Mouse (Mus musculus) midbrain, embryonic 15.5 days (tissue): ENCODE results near the gene Map1b. TPM values are rescaled to one million over a fixed set of nuclear protein-coding genes. Genes with fewer than 3 reads are reported as not detected.

Source experiments
- ATAC-seq: fragments of 200-750 bp; cut with Nextera tagmentation; replicated peaks from 2 replicates; pipeline ENCODE4 v1.8.0; 2017; ENCODE audit warnings: moderate TSS enrichment
- H3K27ac ChIP-seq: fragments of 300-500 bp; sonication (generic); 2 replicates; pipeline ENCODE4 v1.5.1; 2015; ENCODE audit warnings: mild to moderate bottlenecking, inconsistent platforms
- H3K27me3 ChIP-seq: fragments of 300-500 bp; sonication (generic); replicated peaks from 2 replicates; pipeline ENCODE4 v1.6.1; 2015; ENCODE audit warnings: inconsistent platforms
- H3K36me3 ChIP-seq: fragments of 300-500 bp; sonication (generic); replicated peaks from 2 replicates; pipeline ENCODE4 v1.6.1; 2015; ENCODE audit warnings: inconsistent platforms
- H3K4me1 ChIP-seq: fragments of 300-500 bp; sonication (generic); 2 replicates; pipeline ENCODE4 v1.6.1; 2015; ENCODE audit warnings: inconsistent platforms
- H3K4me2 ChIP-seq: fragments of 300-500 bp; sonication (generic); 2 replicates; pipeline ENCODE4 v1.6.1; 2015; ENCODE audit warnings: inconsistent platforms, mild to moderate bottlenecking, moderate library complexity
- H3K4me3 ChIP-seq: fragments of 300-500 bp; sonication (generic); 2 replicates; pipeline ENCODE4 v1.5.1; 2015; ENCODE audit warnings: mild to moderate bottlenecking, inconsistent platforms
- H3K9ac ChIP-seq: fragments of 300-500 bp; sonication (generic); 2 replicates; pipeline ENCODE4 v1.6.1; 2015; ENCODE audit warnings: mild to moderate bottlenecking, inconsistent platforms
- H3K9me3 ChIP-seq: fragments of 300-500 bp; sonication (generic); 2 replicates; pipeline ENCODE4 v1.6.1; 2016; ENCODE audit warnings: inconsistent platforms
- whole genome bisulfite sequencing: fragments of 180-500 bp; shearing (Covaris S2); methylation state at CpG from one replicate; pipeline ENCODE4 v1.1.7; 2015; ENCODE audit warnings: mixed read lengths; 5-methylcytosine and 5-hydroxymethylcytosine counted together
- polyA plus RNA-seq: library from polyadenylated mRNA; unstranded; fragments of >200 nt; fragmentation: Nextera tagmentation; extraction: Ambion mirVana; gene quantifications from 2 replicates; pipeline ENCODE4 v1.2.1, GENCODE M21; 2015

Gene Map1b
- polyA plus RNA-seq, 1 experiment from 2014 or later, result 2,223 TPM

- peaks cover 16% of the 10 kb centered on the region for H3K4me1 ChIP-seq
- H3K27ac ChIP-seq, result 0 out of 2 replicates have a peak overlapping the region, but pooled peaks have one; percentile 26
These were observed 103.8 kb downstream of the Map1b start for GRCm38 (mm10) chr13:99412477-99413080.

GRCm38 (mm10) chr13:99411761-99412160, 104.6 kb downstream of the Map1b start:
- Histone ChIP-seq H3K27ac (no peak overlapping the region), H3K9ac (no peak overlapping the region), H3K4me3 (no peak overlapping the region), H3K4me2 (no peak overlapping the region), H3K27me3 (no peaks in the 10 kb centered on the region), H3K9me3 (no peaks in the 10 kb centered on the region), H3K36me3 (0 out of 2 replicates have a peak, but pooled peaks cover 4% of the 10 kb centered on the region), H3K4me1 (peaks cover 16% of the 10 kb centered on the region)
- no peak for ATAC-seq
- WGBS, result 90% methylated on average over 3 of the region's 3 CpGs

More at GRCm38 (mm10) chr13:99412477-99413080, 103.8 kb downstream of the Map1b start:
- H3K4me2 ChIP-seq, result no peak overlapping the region
- no peaks in the 10 kb centered on the region for H3K27me3 ChIP-seq
- no peak overlapping the region for H3K9ac ChIP-seq
- no peaks in the 10 kb centered on the region for H3K9me3 ChIP-seq
- 30% methylated on average over 11 of the region's 11 CpGs for WGBS
- no peak for ATAC-seq
- no peaks in the 10 kb centered on the region for H3K36me3 ChIP-seq
- no peak overlapping the region for H3K4me3 ChIP-seq

- Histone ChIP-seq H3K4me2 (no peak overlapping the region), H3K9ac (no peak overlapping the region), H3K4me1 (peaks cover 16% of the 10 kb centered on the region), H3K27ac (no peak overlapping the region), H3K9me3 (no peaks in the 10 kb centered on the region), H3K27me3 (no peaks in the 10 kb centered on the region), H3K4me3 (no peak overlapping the region), H3K36me3 (0 out of 2 replicates have a peak, but pooled peaks cover 4% of the 10 kb centered on the region)
- ATAC-seq, result no peak
- WGBS, result 93% methylated on average over 14 of the region's 14 CpGs
These were observed 105.5 kb downstream of the Map1b start for GRCm38 (mm10) chr13:99410611-99411515.

GRCm38 (mm10) chr13:99409216-99409615, 107.1 kb downstream of the Map1b start:
- Histone ChIP-seq H3K4me3 (no peak overlapping the region), H3K36me3 (0 out of 2 replicates have a peak, but pooled peaks cover 4% of the 10 kb centered on the region), H3K9ac (no peak overlapping the region), H3K27ac (no peak overlapping the region), H3K4me1 (peaks cover 9% of the 10 kb centered on the region), H3K27me3 (no peaks in the 10 kb centered on the region), H3K4me2 (no peak overlapping the region), H3K9me3 (no peaks in the 10 kb centered on the region)
- no peak for ATAC-seq
- WGBS, result 19% methylated on average over 2 of the region's 2 CpGs

- Histone ChIP-seq H3K4me3 (no peak overlapping the region), H3K36me3 (no peaks in the 10 kb centered on the region), H3K9me3 (no peaks in the 10 kb centered on the region), H3K27me3 (no peaks in the 10 kb centered on the region), H3K4me1 (peaks cover 33% of the 10 kb centered on the region), H3K27ac (no peak overlapping the region), H3K4me2 (no peak overlapping the region), H3K9ac (no peak overlapping the region)
- WGBS, result 65% methylated on average over 4 of the region's 4 CpGs
- no peak for ATAC-seq
These were observed 117.0 kb downstream of the Map1b start for GRCm38 (mm10) chr13:99399373-99399772.

- Histone ChIP-seq H3K27ac (no peak overlapping the region), H3K36me3 (no peaks in the 10 kb centered on the region), H3K9me3 (no peaks in the 10 kb centered on the region), H3K4me1 (peaks cover 33% of the 10 kb centered on the region), H3K4me2 (no peak overlapping the region), H3K4me3 (no peak overlapping the region), H3K9ac (no peak overlapping the region), H3K27me3 (no peaks in the 10 kb centered on the region)
- ATAC-seq, result no peak
- WGBS, result 80% methylated on average over 12 of the region's 12 CpGs
These were observed 118.1 kb downstream of the Map1b start for GRCm38 (mm10) chr13:99398149-99398701.

- H3K9me3 ChIP-seq, result no peaks in the 10 kb centered on the region
- H3K4me3 ChIP-seq, result no peak overlapping the region
- H3K9ac ChIP-seq, result no peak overlapping the region
- no peak overlapping the region for H3K27ac ChIP-seq
- H3K4me2 ChIP-seq, result no peak overlapping the region
- ATAC-seq, result peak; percentile 58; the same call in 1 of the 2 replicates
- H3K4me1 ChIP-seq, result peaks cover 33% of the 10 kb centered on the region
- no peaks in the 10 kb centered on the region for H3K27me3 ChIP-seq
- WGBS, result 29% methylated on average over 7 of the region's 7 CpGs
- H3K36me3 ChIP-seq, result no peaks in the 10 kb centered on the region
These were observed 119.1 kb downstream of the Map1b start for GRCm38 (mm10) chr13:99397228-99397627.

- Histone ChIP-seq H3K9me3 (no peaks in the 10 kb centered on the region), H3K36me3 (no peaks in the 10 kb centered on the region), H3K27me3 (no peaks in the 10 kb centered on the region), H3K9ac (no peak overlapping the region), H3K4me3 (no peak overlapping the region), H3K4me2 (peak overlapping the region; percentile 32), H3K4me1 (peaks cover 33% of the 10 kb centered on the region), H3K27ac (0 out of 2 replicates have a peak overlapping the region, but pooled peaks have one; percentile 8)
- ATAC-seq, result peak; percentile 60; the same call in 1 of the 2 replicates
- WGBS, result 10% methylated on average over 12 of the region's 12 CpGs
These were observed 120.8 kb downstream of the Map1b start for GRCm38 (mm10) chr13:99395531-99395930.

- whole genome bisulfite sequencing, result 29% methylated on average over 3 of the region's 3 CpGs
- H3K4me2 ChIP-seq, result no peak overlapping the region
- peaks cover 33% of the 10 kb centered on the region for H3K4me1 ChIP-seq
- H3K9ac ChIP-seq, result no peak overlapping the region
- no peaks in the 10 kb centered on the region for H3K36me3 ChIP-seq
- no peak for ATAC-seq
- no peak overlapping the region for H3K27ac ChIP-seq
- no peaks in the 10 kb centered on the region for H3K27me3 ChIP-seq
- H3K4me3 ChIP-seq, result no peak overlapping the region
- no peaks in the 10 kb centered on the region for H3K9me3 ChIP-seq
These were observed 121.6 kb downstream of the Map1b start for GRCm38 (mm10) chr13:99394694-99395093.

GRCm38 (mm10) chr13:99393128-99393527, 123.2 kb downstream of the Map1b start:
- H3K36me3 ChIP-seq, result no peaks in the 10 kb centered on the region
- H3K4me1 ChIP-seq, result peaks cover 26% of the 10 kb centered on the region
- no peak overlapping the region for H3K27ac ChIP-seq
- ATAC-seq, result no peak
- 86% methylated on average over 3 of the region's 3 CpGs for WGBS
- no peak overlapping the region for H3K4me2 ChIP-seq
- no peaks in the 10 kb centered on the region for H3K9me3 ChIP-seq
- no peaks in the 10 kb centered on the region for H3K27me3 ChIP-seq
- no peak overlapping the region for H3K9ac ChIP-seq
- H3K4me3 ChIP-seq, result no peak overlapping the region

GRCm38 (mm10) chr13:99391417-99391816, 124.9 kb downstream of the Map1b start:
- Histone ChIP-seq H3K4me1 (peaks cover 15% of the 10 kb centered on the region), H3K9me3 (no peaks in the 10 kb centered on the region), H3K4me3 (no peak overlapping the region), H3K36me3 (no peaks in the 10 kb centered on the region), H3K27ac (no peak overlapping the region), H3K9ac (no peak overlapping the region), H3K4me2 (no peak overlapping the region), H3K27me3 (no peaks in the 10 kb centered on the region)
- no peak for ATAC-seq
- WGBS, result 49% methylated on average over 3 of the region's 3 CpGs
